Mouse (Mus musculus) testis, adult 2 months (tissue): ENCODE measurements around the gene 9530068E07Rik. TPM values are rescaled to one million over a fixed set of nuclear protein-coding genes. Genes with fewer than 3 reads are reported as not detected.
"Not testable (repeated sequence)": the region's sequence is repeated elsewhere in the genome, so short reads cannot be mapped to it uniquely, and the experiment has no call there.

Source experiments
- H3K27ac ChIP-seq: fragments of 200-500 bp; 2 replicates; pipeline ENCODE4 v1.5.1; 2012; ENCODE audit warnings: low read depth, low read length; ENCODE audit not compliant: control insufficient read depth, insufficient read depth
- H3K27me3 ChIP-seq: fragments of 200-500 bp; 2 replicates; pipeline ENCODE4 v1.6.1; 2012; ENCODE audit warnings: mild to moderate bottlenecking, low read length, moderate library complexity; ENCODE audit not compliant: control insufficient read depth, insufficient read depth
- H3K36me3 ChIP-seq: fragments of 200-500 bp; 2 replicates; pipeline ENCODE4 v1.6.1; 2012; ENCODE audit warnings: mild to moderate bottlenecking, low read length; ENCODE audit not compliant: control insufficient read depth, insufficient read depth
- H3K4me1 ChIP-seq: fragments of 200-500 bp; 2 replicates; pipeline ENCODE4 v1.6.1; 2012; ENCODE audit warnings: low read length; ENCODE audit not compliant: control insufficient read depth, insufficient read depth
- H3K4me3 ChIP-seq: fragments of 200-500 bp; 2 replicates; pipeline ENCODE4 v1.5.1; 2012; ENCODE audit warnings: low read depth, mild to moderate bottlenecking, low read length, moderate library complexity, mixed read lengths; ENCODE audit not compliant: control insufficient read depth
- CTCF ChIP-seq: fragments of 200-500 bp; IDR thresholded peaks from 2 replicates; pipeline ENCODE4 v1.5.1; 2012; ENCODE audit warnings: low read depth, mild to moderate bottlenecking, inconsistent platforms, low read length, moderate library complexity; ENCODE audit not compliant: control insufficient read depth, insufficient read depth, insufficient replicate concordance
- POLR2A ChIP-seq: fragments of 200-500 bp; IDR thresholded peaks from 2 replicates; pipeline ENCODE4 v1.6.1; 2012; ENCODE audit warnings: low read depth, mild to moderate bottlenecking, inconsistent platforms, low read length, moderate library complexity; ENCODE audit not compliant: control insufficient read depth
- polyA plus RNA-seq: library from polyadenylated mRNA; depleted of rRNA; stranded (reverse); fragments of >200 nt; gene quantifications from 2 replicates; pipeline ENCODE4 v1.2.3, GENCODE M21; 2012

Gene 9530068E07Rik
- polyA plus RNA-seq, 1 experiment = 70.2 TPM

DNA sequence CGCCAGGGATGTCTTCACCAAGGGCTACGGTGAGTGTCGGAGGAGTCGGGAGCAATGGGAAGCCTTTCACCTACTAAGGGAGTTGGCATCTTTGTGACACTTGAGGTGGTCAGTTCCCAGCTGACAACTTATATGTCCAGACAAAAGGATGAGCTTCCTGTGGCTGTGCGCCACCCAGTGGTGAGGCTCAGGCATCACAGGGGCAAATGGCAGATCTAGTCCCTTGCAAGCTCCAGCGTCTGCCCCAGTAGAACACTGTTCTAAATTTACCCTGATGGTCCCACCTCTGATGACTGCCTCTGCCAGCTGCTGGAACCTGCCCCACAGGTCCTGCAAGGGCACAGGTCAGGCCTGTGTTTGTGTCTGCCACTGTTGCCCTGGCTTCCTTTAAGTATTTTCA is 21.9 kb upstream of the 9530068E07Rik start:
- no peaks in the 10 kb centered on the region for H3K4me1 ChIP-seq
- H3K27ac ChIP-seq = no peak overlapping the region
- no peaks in the 10 kb centered on the region for H3K36me3 ChIP-seq
- no peaks in the 10 kb centered on the region for H3K27me3 ChIP-seq
- H3K4me3 ChIP-seq = no peak overlapping the region
- TF ChIP-seq POLR2A (no peak), CTCF (peak; percentile 90; the same call in 1 of the 2 replicates)

DNA sequence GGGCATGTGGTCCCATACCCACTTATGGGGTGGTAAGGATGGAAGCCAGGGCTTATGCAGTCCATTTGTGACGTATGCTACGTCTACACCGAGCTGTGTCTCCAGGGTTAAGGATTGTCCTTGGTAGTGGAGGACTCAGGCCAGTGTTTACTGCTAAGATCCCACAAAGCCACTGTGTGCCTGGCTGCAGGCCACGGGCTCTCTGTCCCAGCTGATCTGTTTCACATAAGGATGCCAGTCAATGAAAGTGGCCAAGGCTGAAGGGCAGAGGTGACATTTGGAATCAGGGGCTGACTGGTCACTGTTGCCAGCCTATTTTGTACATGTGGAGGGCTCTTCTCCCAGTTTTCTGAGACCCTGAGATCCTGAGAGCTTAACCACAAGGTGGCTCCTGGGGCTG is 18.6 kb upstream of the 9530068E07Rik start:
- H3K27ac ChIP-seq = 0 out of 2 replicates have a peak overlapping the region, but pooled peaks have one; percentile 12
- TF ChIP-seq POLR2A (no peak), CTCF (no peak)
- no peaks in the 10 kb centered on the region for H3K36me3 ChIP-seq
- H3K27me3 ChIP-seq = no peaks in the 10 kb centered on the region
- H3K4me3 ChIP-seq = no peak overlapping the region
- H3K4me1 ChIP-seq = no peaks in the 10 kb centered on the region

DNA sequence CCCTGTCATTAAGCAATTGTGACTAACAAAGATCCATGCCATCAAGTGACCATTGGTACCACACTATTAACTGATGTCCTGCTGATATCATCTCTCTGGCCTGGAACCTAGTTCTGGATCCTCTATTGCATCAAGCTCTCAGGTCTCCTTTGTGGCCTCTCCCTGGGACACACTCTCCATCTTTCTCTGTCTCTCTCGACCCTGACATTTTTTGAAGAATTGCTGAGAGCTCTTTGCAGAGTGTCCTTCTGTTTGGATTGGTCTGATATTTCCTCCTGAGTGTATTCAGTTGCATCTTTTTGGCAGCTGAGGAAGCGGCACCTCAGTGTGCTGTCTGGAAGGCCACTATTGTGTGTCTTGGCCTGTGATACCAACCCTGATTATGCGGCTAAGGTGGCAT is 17.0 kb upstream of the 9530068E07Rik start:
- H3K27ac ChIP-seq = no peak overlapping the region
- no peaks in the 10 kb centered on the region for H3K4me1 ChIP-seq
- no peaks in the 10 kb centered on the region for H3K36me3 ChIP-seq
- TF ChIP-seq CTCF (no peak), POLR2A (no peak)
- H3K27me3 ChIP-seq = no peaks in the 10 kb centered on the region
- no peak overlapping the region for H3K4me3 ChIP-seq

DNA sequence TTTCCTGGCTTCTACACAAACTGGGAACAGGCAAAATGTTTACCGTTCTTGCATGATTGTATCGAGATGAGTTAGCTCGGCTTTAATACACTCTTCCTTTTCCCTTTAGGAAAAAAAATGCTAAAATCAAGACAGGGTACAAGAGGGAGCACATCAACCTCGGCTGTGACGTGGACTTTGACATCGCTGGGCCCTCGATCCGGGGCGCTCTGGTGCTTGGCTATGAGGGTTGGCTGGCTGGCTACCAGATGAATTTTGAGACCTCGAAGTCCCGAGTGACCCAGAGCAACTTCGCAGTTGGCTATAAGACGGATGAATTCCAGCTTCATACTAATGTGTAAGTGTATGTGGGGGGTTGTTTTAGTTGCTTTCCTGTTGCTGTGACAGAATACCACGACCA is 12.5 kb upstream of the 9530068E07Rik start:
- Histone ChIP-seq H3K27me3 (no peaks in the 10 kb centered on the region), H3K27ac (no peak overlapping the region), H3K4me3 (no peak overlapping the region), H3K36me3 (no peaks in the 10 kb centered on the region), H3K4me1 (no peaks in the 10 kb centered on the region)
- no peak for TF ChIP-seq CTCF
- TF ChIP-seq POLR2A = no peak

DNA sequence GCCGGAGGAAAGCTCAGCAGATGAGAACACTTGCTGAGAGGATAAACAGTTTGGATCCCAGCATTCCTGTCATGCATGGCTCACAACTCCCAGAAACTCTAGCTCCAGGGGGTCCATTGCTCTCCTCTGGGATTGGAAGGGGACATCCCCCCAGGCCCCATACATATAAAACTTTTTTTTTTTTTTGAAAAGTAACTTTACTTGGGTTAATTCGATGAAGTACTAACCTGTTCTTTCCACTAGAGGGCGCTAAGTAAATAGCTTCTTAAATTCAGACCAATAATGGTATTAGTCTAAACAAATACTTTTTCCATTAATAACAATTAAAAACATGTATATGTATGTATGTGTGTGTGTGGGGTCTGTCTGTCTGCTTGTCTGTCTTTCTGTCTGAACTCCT is 11.6 kb upstream of the 9530068E07Rik start:
- TF ChIP-seq POLR2A (no peak), CTCF (no peak)

DNA sequence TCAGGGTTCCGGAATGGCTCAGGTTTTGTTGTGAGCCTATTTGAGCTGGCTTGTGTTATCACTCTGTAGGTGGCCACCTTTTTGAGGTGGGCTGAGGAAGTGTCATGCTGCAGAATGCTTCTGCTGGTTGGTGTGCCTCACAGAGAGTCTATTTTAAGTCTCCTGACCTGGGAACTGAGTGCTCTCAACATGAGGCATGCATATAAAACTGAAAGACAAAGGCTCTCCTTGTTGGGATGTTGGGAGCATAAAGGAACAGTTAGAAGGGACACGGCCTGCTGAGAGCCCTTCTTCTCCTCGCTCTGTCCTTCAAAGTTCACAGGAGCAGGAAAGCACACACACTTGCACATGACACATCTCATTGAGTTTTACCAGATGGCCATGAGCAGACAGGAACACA is 9.3 kb upstream of the 9530068E07Rik start:
- Histone ChIP-seq H3K36me3 (no peaks in the 10 kb centered on the region), H3K4me1 (peaks cover 4% of the 10 kb centered on the region), H3K4me3 (no peak overlapping the region), H3K27ac (no peak overlapping the region), H3K27me3 (no peaks in the 10 kb centered on the region)
- TF ChIP-seq POLR2A (no peak), CTCF (no peak)

More for the DNA sequence above, 11.6 kb upstream of the 9530068E07Rik start:
- H3K4me1 ChIP-seq = no peaks in the 10 kb centered on the region
- H3K27me3 ChIP-seq = no peaks in the 10 kb centered on the region
- no peak overlapping the region for H3K27ac ChIP-seq
- no peaks in the 10 kb centered on the region for H3K36me3 ChIP-seq
- H3K4me3 ChIP-seq = no peak overlapping the region

DNA sequence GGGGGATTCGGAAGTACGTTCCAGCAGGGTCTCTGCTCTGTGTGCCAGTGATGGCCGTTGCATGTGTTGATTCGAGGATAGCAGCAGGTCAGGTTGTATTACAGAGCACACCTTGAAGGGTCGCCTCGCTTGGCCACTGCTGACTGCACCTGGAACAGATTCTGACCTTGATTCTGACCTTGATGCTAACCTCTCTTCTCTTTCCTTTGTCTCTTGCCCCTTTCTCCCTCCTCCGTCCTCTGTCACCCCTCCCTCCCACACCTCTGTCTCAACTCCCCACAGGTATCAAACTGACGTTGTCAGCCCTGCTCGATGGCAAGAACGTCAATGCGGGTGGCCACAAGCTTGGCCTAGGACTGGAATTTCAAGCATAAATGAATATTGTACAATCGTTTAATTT is 8.1 kb upstream of the 9530068E07Rik start:
- peaks cover 4% of the 10 kb centered on the region for H3K4me1 ChIP-seq
- H3K27me3 ChIP-seq = no peaks in the 10 kb centered on the region
- no peak overlapping the region for H3K4me3 ChIP-seq
- H3K27ac ChIP-seq = no peak overlapping the region
- TF ChIP-seq POLR2A = no peak
- TF ChIP-seq CTCF = no peak
- no peaks in the 10 kb centered on the region for H3K36me3 ChIP-seq

DNA sequence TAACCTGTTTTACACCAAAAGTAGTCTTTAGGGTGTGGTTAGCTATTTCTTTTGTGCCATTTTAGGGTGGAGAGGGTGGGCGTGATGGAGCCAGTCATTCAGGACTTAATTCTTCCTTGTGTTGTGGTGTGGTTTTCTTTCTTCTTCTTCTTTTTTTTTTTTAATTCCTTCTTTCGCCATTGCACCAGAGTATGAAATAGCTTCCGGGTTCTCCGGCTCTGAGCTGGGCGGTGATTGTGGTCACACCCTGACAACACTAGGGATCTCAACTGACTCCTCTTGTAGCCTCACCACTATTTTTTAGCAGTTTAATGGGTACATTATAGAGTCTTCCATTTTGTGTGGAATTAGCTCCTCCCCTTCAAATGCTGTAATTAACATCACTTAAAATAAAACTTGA is 7.2 kb upstream of the 9530068E07Rik start:
- H3K27ac ChIP-seq, H3K4me1 ChIP-seq, H3K27me3 ChIP-seq, H3K36me3 ChIP-seq, H3K4me3 ChIP-seq: not testable (repeated sequence)
